Mouse (Mus musculus) hindbrain, embryonic 15.5 days (tissue): Measurements from ENCODE around the gene Zfp786. TPM values are rescaled to one million over a fixed set of nuclear protein-coding genes. Genes with fewer than 3 reads are reported as not detected.
"Not testable (repeated sequence)": the region's sequence is repeated elsewhere in the genome, so short reads cannot be mapped to it uniquely, and the experiment has no call there.

ENCODE experiments used
- ATAC-seq: fragments of 200-750 bp; cut with Nextera tagmentation; 2 replicates; pipeline ENCODE4 v1.8.0; 2017; ENCODE audit warnings: low read depth, moderate number of reproducible peaks, moderate TSS enrichment; ENCODE audit not compliant: low FRiP score
- H3K27ac ChIP-seq: fragments of 300-500 bp; sonication (generic); replicated peaks from 2 replicates; pipeline ENCODE4 v1.5.1; 2015; ENCODE audit warnings: mild to moderate bottlenecking, inconsistent platforms
- H3K27me3 ChIP-seq: fragments of 300-500 bp; sonication (generic); 2 replicates; pipeline ENCODE4 v1.6.1; 2015; ENCODE audit warnings: control low read depth, inconsistent platforms
- H3K36me3 ChIP-seq: fragments of 300-500 bp; sonication (generic); 2 replicates; pipeline ENCODE4 v1.6.1; 2015; ENCODE audit warnings: control low read depth, inconsistent platforms
- H3K4me1 ChIP-seq: fragments of 300-500 bp; sonication (generic); replicated peaks from 2 replicates; pipeline ENCODE4 v1.6.1; 2015; ENCODE audit warnings: control low read depth, inconsistent platforms
- H3K4me2 ChIP-seq: fragments of 300-500 bp; sonication (generic); 2 replicates; pipeline ENCODE4 v1.6.1; 2015; ENCODE audit warnings: moderate library complexity, mild to moderate bottlenecking, inconsistent platforms
- H3K4me3 ChIP-seq: fragments of 300-500 bp; sonication (generic); 2 replicates; pipeline ENCODE4 v1.5.1; 2015; ENCODE audit warnings: mild to moderate bottlenecking, inconsistent platforms
- H3K9ac ChIP-seq: fragments of 300-500 bp; sonication (generic); 2 replicates; pipeline ENCODE4 v1.6.1; 2015; ENCODE audit warnings: inconsistent platforms
- H3K9me3 ChIP-seq: fragments of 300-500 bp; sonication (generic); 2 replicates; pipeline ENCODE4 v1.6.1; 2016; ENCODE audit warnings: control low read depth, inconsistent platforms
- WGBS: fragments of 180-500 bp; shearing (Covaris S2); methylation state at CpG from one replicate; pipeline ENCODE4 v1.1.7; 2015; 5-methylcytosine and 5-hydroxymethylcytosine counted together
- microRNA counts: library from miRNA; unstranded; fragments of <30 nt; microRNA quantifications from one replicate; lab custom pipeline; 2016
- microRNA-seq: library from miRNA; unstranded; fragments of <30 nt; microRNA quantifications from one replicate; pipeline ENCODE4, GENCODE M21; 2016
- polyA plus RNA-seq: library from polyadenylated mRNA; unstranded; fragments of >200 nt; fragmentation: Nextera tagmentation; extraction: Ambion mirVana; gene quantifications from 2 replicates; pipeline ENCODE4 v1.2.1, GENCODE M21; 2015

The Zfp786 gene
- polyA plus RNA-seq, 1 experiment from 2014 or later = 14.7 TPM

DNA sequence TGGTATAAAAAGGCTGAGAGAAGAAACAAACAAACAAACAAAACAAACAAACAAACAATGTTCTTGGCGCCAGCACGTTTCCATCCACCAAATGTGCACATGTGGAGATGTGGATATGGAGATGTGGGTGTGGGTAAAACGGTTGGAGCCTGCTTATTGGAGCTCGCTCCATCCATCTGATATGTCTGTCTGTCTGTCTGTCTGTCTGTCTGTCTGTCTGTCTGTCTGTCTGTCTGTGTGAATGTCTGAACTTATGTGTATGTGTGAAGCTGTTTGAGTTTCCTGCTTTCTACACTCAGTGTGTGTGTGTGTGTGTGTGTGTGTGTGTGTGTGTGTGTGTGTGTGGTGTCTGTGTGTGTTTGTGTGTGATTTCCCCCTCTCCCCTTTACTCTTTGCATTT, 60.8 kb downstream of the Zfp786 start:
- H3K9ac ChIP-seq, H3K27me3 ChIP-seq, ATAC-seq, H3K27ac ChIP-seq, H3K36me3 ChIP-seq, H3K4me1 ChIP-seq, H3K4me2 ChIP-seq, H3K4me3 ChIP-seq, H3K9me3 ChIP-seq: not testable (repeated sequence)
- 70% methylated on average over 4 of the region's 4 CpGs for WGBS

MicroRNAs within 50 kb of the gene (microRNA counts, 519-probe panel; counts per million panel counts)
- microRNA mmu-miR-704 (lab: Ali Mortazavi, UCI) = not detected

Small RNA genes within 50 kb of the gene (microRNA-seq; reads per million reads assigned to microRNA genes)
- gene Mir704 = not detected

Other genes with a start within 250 kb of the Zfp786 start
- gene Ezh2, start 235.5 kb downstream of the Zfp786 start, polyA plus RNA-seq = 53.0 and 73.2 TPM in 2 replicates
- 150 and 163 TPM in 2 replicates for gene Pdia4, start 17.4 kb downstream of the Zfp786 start, polyA plus RNA-seq
- gene Zfp398, start 4.8 kb upstream of the Zfp786 start, polyA plus RNA-seq = 18.5 and 18.7 TPM in 2 replicates
- gene Zfp282, start 46.3 kb upstream of the Zfp786 start, polyA plus RNA-seq = 23.9 and 26.2 TPM in 2 replicates
- 16.9 TPM in 2 replicates for gene Zfp212, start 89.6 kb upstream of the Zfp786 start, polyA plus RNA-seq
- 19.6 and 23.0 TPM in 2 replicates for gene Zfp956, start 122.5 kb upstream of the Zfp786 start, polyA plus RNA-seq
- gene Zfp777, start 218.0 kb upstream of the Zfp786 start, polyA plus RNA-seq = 14.7 and 14.8 TPM in 2 replicates